ENCODE assay signal across 11 mouse cellular contexts in genomic region chr13:108303841-108304240, GRCm38 (mm10). TPM values are rescaled to one million over a fixed set of nuclear protein-coding genes. Genes with fewer than 3 reads are reported as not detected.
"Had no signal": no experiment of that assay in that cellular context is flagged by ENCODE, and none has a peak within 500 bp of the region (broad histone marks: within the 10 kb centered on the region; RNA-seq: fewer than 3 reads in every experiment).

No protein-coding gene starts in this region.

- H3K36me3 ChIP-seq: limb, embryonic 13.5 days; midbrain, embryonic 10.5 days; neural tube, embryonic 13.5 days had no signal

- H3K4me2 ChIP-seq: limb, embryonic 13.5 days; neural tube, embryonic 13.5 days had no signal

- DNase-seq: kidney, postnatal 36 days; left cerebral cortex, postnatal 4 days; lung, adult 18-20 months; midbrain, embryonic 14.5 days; retina, postnatal 1 day; right cerebral cortex, postnatal 4 days; spleen, adult 18-20 months had no signal

- H3K4me3 ChIP-seq: limb, embryonic 13.5 days; midbrain, embryonic 10.5 days; neural tube, embryonic 13.5 days had no signal

- H3K27me3 ChIP-seq: limb, embryonic 13.5 days; neural tube, embryonic 13.5 days had no signal

RNA-seq across cellular contexts. Expression of gene Depdc1b, which starts 12.3 kb away (rescaled TPM):
- polyA plus RNA-seq: liver, adult 2 months had no signal
